Mouse (Mus musculus): ENCODE results near the gene Rasgrf1. TPM values are rescaled to one million over a fixed set of nuclear protein-coding genes. Genes with fewer than 3 reads are reported as not detected.

Rasgrf1 gene
- polyA plus RNA-seq (2012; rRNA removed), result 0.05 and 0.07 TPM in 2 replicates

DNA sequence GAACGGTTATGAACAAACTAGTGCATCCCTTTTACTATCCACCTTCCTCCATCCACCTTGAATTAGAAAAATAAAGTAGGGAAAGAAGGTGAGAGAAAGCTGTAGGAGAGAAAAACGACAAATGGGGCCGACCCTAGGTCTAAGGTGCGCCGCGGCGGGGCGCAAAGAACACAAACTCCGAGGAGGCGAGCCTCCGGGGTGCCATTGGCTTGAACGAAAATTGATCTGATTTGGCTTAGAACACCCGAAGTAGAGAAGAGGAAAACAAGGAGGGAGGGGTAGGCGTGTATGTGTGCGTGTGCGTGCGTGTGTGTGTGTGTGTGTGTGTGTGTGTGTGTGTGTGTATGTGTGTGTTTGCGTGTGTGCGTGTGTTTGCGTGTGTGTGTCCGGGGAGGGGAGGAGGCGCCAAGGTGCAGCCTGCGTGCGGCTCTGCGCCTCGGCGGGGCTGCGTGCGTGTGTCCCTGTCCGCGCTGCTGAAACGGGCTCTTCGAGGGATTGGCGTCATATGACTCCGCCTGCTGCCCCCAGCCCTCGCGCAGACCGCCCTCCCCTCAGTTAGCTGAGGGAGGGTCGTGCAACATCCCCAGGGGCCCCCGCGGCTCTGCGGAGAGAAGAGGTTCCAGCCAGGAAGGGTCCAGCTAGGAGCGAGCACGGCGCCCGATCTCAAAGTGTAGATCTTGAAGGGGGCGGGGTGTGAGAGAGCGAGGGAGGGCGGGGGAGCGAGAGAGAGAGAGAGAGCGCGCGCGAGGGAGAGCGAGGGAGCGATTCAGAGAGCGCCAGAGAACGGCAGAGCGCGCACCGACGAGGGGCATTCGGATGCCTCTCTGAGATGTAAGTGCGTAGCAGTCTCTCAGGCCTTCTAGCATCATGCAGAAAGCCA, at the start of gene Rasgrf1:
Gene Rasgrf1 (plus strand): TSS at position 778 of the 880 bp plus-strand sequence.

DNA sequence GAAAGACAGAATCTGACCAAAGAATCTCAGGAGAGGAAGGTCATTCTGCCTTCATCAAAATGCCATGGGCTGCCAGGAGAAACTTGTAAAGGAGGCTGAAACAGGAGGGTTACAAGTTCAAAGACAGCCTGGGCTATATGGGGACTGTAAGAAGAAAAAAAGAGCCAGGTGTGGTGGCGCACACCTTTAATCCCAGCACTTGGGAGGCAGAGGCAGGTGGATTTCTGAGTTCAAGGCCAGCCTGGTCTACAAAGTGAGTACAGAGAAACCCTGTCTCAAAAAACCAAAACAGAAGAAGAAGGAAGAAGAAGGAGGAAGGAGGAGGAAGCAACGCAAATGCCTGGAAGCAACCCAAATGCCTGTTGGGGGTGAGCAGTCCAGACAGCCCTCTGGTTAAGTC, 144.1 kb downstream of the Rasgrf1 start, which contains the start of gene Ctsh:
Gene Ctsh (plus strand): TSS at position 301 of the 400 bp plus-strand sequence.

Other genes with a start within 250 kb of the Rasgrf1 start
- gene Tmed3, start 204.8 kb upstream of the Rasgrf1 start, polyA plus RNA-seq (2012; rRNA removed), result 27.3 and 29.3 TPM in 2 replicates
- gene Ankrd34c, start 171.4 kb upstream of the Rasgrf1 start, polyA plus RNA-seq (2012; rRNA removed), result not detected in 2 replicates
- gene Ctsh, start 144.2 kb downstream of the Rasgrf1 start, polyA plus RNA-seq (2012; rRNA removed), result 130 and 178 TPM in 2 replicates
- gene Morf4l1, start 204.9 kb downstream of the Rasgrf1 start, polyA plus RNA-seq (2012; rRNA removed), result 137 and 139 TPM in 2 replicates

All from liver, embryonic 18 days (tissue).